ENCODE assay signal across 12 mouse cellular contexts in genomic region chr4:109017441-109017840, GRCm38 (mm10). TPM values are rescaled to one million over a fixed set of nuclear protein-coding genes. Genes with fewer than 3 reads are reported as not detected.
DNase-seq lines count a peak whose midpoint lies in the region.
"Had no signal": no experiment of that assay in that cellular context is flagged by ENCODE, and none has a peak within 500 bp of the region (broad histone marks: within the 10 kb centered on the region; RNA-seq: fewer than 3 reads in every experiment).

No protein-coding gene starts in this region.

- DNase-seq in cerebellum, postnatal 14 days: peak; percentile 24 to 30
- no peak for DNase-seq in cerebellum, adult 8-10 months
- DNase-seq in ovary, postnatal 36 days (ENCODE audit: low spot score): peak; percentile 11
- DNase-seq in ovary, postnatal 10 days (ENCODE audit: low spot score): no peak
- DNase-seq in kidney, postnatal 10 days: peak; percentile 45
- DNase-seq in urinary bladder, postnatal 25 days (ENCODE audit: low spot score): peak; percentile 8
- no peak for DNase-seq in adrenal gland, postnatal 4 days (ENCODE audit: low spot score in 2 of 2)
- DNase-seq in layer of hippocampus, adult 18-20 months (ENCODE audit: low spot score in 2 of 2): no peak
- DNase-seq: adrenal gland, adult 2 months; heart, postnatal 36 days; layer of hippocampus, postnatal 36 days; thymus, adult 18-20 months had no signal

RNA-seq across cellular contexts. Expression of gene Nrd1, which starts 17.0 kb away (rescaled TPM):
- total RNA-seq in adrenal gland, postnatal 4 days (2021): 100 to 1,000 TPM; 112 to 117 TPM
- total RNA-seq in layer of hippocampus, adult 18-20 months (2021): 100 to 1,000 TPM; 112 to 118 TPM

Comparison
In these comparisons a context has a peak if more than half of its experiments do, and no peak if none do; other contexts are left out.
1. DNase-seq: peak in cerebellum, postnatal 14 days (2 of 2), ovary, postnatal 36 days (single experiment), kidney, postnatal 10 days (single experiment) and urinary bladder, postnatal 25 days (single experiment); none in cerebellum, adult 8-10 months (single experiment), ovary, postnatal 10 days (single experiment), adrenal gland, postnatal 4 days (0 of 2) and layer of hippocampus, adult 18-20 months (0 of 2).